Mouse (Mus musculus): ENCODE results near the gene Nectin2.

DNA sequence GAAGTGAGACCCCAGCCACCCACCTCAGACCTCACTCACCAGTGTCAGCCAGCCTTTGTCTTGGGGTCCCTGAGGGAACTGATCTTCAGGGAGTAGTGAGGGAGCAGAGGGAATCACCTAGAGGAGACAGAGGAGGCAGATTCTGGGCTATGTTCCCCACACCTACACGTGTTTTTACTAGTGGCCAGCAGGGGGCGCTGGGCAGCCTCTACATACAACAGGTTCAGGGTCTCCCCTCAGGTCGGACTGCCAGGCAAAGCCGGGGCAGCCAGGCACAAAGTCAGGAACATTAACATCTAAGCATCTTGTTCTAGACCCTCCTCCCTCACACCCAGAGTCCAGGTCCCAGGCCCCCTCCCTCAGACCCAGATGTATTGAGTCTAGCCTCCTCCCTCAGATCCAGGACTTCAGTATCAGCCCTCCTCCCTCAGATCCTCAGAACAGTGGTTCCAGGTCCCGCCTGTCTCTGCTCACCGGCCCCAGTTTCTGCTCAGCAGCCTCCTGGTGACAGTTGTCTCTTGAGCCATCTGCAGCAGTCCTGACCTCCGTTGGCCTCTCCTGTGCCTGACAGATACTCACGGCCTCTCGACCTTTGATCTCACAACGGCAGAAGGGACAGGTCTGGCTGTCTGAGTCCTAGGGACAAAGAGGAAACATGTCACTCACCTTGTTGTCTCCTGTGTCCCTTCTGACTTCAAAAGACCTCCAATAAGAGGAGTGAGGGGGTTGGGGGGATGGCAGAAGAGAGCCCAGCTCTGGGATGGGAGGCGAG is 34.7 kb upstream of the Nectin2 start:
- TF ChIP-seq CTCF (IDR thresholded peaks at IDR 0.05; ENCODE audit: control insufficient read depth, insufficient read depth, low read length) = peak; percentile 50
- TF ChIP-seq POLR2A (IDR thresholded peaks at IDR 0.05; ENCODE audit: borderline replicate concordance, control insufficient read depth, low read depth, low read length) = no peak
